Mouse (Mus musculus): Measurements from ENCODE around the gene Copb2.

Copb2 gene

DNA sequence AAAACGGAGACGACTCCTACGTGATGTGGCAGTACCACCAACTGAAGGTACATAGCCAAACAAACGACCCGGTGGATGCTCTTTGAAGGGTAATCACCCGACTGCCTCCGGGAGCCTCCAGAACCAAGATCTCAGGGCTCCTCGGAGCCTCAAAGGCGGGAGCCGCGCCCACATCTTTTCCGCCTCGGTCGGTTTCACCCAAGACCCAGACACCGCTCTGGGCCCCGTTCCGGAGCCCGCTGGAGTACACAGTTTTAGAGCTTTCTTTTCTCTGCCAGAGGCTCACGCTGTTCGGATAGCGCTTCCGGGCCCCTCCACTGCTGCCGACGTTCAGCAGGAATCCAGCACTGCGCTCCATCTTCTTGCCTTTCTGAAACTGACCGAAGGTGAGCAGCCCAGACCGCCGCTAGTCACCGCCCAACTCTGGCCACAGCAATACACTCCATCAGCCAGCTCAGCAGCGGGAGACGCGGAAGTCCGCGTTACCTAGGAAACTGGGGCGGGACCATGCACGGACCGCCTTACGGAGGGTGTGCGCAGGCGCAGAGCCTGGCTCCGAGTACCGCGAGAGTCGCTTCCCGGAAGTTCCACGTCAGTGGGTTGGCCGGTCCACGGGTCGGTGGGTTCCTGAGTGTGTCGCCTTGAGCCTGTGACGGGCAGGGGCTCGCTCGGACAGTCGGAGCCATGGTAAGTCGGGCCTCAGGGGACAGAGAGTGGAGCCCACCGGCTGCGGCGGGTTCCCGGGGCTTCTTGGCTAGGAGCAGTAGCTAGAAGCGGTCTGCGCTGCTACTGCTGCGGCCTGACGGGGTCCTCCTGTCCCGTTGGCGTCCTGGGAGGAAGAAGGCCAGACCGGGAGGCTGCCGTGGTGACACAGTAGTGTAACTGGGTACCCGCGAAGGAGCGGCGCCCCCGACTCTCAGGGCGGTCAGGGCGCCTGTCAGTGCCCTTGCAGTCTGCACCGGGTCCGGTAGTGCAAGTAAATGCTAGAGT is at the start of gene Copb2:
TSS of gene Copb2 (plus strand) at position 585 of the 990 bp plus-strand sequence.
- DNase-seq (ENCODE audit: low read depth, low spot score) = peak; percentile 99

DNA sequence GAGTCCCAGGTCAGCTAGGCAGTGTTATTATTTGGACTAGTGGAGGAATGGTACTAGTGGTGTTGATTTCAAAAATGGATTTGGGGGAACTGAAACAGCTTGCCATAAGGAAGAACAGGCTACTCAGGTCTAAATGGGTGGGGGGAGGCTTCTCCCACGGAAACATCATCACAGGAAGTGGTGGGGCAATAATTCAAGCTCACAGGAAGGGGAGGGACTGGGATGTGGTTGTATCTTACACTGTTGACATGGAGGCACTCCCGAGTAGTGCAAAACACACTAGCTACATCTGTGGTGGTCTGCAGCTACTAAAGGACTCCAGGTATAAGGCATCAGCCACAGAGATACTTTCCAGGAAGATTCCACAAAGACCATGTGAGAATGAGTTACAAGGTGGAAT is 39.6 kb upstream of the Copb2 start:
- no peak for DNase-seq (ENCODE audit: low read depth, low spot score)

DNA sequence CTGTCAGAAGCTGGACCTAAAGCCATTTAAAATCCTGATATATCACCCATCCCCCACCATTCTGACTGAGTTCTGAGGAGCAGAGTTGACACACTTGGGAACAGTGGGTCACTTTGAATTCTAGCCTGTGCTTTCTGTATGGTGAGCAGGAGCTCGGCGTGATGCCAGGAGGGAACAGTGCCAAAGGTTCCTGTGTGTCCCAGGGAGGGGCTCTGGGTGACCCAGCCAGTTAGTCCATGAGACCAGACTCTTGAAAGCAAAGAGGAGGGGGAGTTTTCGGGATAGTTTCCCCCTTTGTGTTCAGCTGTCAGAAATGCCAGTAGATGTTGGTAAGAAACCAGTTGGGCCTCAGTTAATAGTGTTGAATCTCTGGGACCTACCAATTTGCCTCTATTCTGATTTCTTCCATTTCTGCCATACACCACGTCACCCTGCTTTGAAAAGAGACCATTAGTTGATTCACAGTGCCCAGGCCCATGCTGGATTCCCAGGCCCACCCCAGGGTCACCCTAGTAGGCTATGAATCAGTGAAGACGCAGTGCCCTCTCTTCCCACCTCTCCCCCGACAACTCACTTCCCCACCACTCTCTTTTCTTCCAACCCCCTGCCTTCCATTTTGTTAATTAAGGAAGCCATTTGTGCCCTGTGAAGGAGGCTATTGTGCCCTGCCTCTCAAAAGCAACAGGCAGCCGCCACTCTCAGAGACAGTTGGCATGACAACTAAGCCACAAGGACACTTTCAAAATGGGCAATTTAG is 38.6 kb upstream of the Copb2 start:
- DNase-seq (ENCODE audit: low read depth, low spot score) = peak; percentile 18

DNA sequence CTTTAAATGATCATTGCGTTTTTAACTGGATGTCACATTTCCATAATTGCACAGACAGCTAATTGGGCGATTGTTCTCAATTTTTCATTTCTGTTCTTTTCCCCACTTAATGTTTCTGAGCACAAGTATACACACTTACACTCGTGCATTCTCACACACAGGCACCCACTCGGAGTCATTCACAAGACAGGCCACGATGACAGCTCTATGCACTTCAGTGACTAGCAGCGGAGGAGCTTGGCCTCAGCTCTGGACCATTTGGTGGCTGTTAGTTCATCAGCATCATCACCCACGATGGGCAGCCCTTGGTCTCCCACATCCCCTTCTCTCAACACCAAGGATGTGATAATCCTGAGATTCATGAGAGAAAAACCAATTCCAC is 38.0 kb upstream of the Copb2 start:
- no peak for DNase-seq (ENCODE audit: low read depth, low spot score)

DNA sequence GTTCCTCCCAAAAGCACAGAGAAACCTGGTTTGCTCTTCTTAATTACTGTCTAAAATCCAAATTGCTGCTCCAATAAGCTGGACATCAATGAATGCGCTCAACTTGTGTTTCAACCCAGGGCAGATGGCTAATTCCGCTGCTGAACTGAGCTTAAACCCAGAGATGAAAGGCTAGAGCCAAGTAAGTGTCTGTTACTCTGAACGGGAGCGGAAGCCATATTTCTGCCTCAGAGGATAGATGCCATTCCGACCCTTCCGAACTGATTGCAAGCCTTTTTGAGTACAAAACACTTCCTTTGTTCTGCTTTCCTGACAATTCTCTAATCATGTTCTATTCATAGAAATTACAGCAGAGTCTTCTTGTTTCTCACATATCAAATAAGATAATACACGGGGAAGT is 36.3 kb upstream of the Copb2 start:
- DNase-seq (ENCODE audit: low read depth, low spot score) = no peak

DNA sequence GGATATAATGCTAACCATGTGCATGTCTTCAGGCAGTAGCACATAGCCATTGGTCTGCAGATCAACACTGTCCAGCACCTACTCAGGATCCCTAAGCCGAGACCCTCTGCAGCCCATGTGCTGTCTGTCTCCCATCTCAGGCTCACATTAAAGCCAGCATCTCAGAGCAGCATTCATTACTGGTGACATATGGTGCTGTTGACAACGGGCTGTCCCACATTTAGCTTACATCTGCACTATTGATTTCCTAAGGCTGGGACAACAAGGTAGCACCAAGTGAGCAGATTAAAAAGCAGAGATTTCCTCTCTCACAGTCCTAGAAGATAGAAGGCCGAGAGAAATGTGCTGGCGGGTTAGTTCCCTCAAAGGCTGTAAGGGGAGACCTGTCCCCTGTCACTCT is 33.7 kb upstream of the Copb2 start:
- DNase-seq (ENCODE audit: low read depth, low spot score) = peak; percentile 12

DNA sequence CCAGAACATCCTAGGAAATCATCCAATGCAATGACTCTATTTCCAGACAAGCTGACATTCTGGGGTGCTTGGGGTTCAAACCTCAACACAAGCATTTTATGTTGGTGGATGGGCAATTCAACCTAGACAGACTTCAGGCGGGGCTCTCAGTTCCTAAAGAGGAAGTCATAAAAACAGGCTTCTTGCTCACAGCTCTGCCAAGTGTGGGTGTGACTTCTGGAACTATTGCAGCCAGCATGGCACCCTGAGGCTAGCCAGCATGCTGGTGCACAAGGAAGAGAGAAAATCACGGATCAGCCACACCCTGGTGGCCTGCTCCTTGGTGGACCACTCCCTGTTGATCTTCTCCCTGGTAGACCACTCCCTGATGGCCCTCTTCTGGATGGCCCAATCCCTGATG is 32.5 kb upstream of the Copb2 start:
- no peak for DNase-seq (ENCODE audit: low read depth, low spot score)

DNA sequence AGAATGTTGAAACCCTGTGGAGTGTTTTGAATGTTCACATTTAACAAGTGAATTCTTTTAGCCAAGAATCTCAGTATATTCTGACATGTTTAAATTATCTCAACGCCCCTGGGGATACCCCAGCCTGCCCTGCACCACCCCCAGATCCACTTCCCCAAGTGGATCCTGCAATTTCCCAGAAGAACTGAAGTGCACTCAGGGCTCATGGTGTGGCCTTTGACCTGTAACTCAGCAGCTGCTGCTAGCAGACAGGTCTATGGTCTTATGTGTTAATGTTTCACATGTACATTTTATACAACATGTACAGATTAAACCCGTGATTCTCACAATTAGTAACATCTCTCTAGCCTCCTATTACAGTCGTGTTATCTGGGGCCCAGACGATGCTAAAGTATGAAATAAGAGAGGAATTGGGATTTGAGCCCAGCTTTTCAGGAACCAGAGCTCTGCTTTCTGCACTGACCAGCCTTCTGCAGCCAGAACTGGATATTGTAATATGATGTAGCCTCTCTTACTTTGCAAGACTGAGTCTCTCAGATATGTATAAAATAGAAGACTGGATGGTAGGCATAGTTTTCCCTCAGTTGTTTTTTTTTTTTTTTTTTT is 28.7 kb upstream of the Copb2 start:
- DNase-seq (ENCODE audit: low read depth, low spot score) = no peak

DNA sequence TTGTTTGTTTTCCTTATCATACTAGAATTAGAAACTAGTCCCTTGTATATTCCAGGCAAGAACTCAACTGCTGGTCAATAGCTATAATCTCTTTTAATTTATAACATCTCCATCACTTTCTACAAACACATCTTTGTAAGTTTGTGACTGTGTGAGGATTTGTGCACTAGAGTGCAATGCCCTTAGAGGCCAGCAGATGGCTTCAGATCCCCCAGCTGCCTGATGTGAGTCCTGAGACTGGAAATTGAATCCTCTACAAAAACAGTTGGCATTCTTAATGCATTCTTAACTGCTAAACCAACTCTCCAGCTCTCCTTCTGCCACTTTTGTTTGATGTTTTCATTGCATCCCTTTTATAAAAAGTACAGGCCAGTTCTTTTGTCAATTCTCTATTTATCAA is 27.8 kb upstream of the Copb2 start:
- no peak for DNase-seq (ENCODE audit: low read depth, low spot score)

DNA sequence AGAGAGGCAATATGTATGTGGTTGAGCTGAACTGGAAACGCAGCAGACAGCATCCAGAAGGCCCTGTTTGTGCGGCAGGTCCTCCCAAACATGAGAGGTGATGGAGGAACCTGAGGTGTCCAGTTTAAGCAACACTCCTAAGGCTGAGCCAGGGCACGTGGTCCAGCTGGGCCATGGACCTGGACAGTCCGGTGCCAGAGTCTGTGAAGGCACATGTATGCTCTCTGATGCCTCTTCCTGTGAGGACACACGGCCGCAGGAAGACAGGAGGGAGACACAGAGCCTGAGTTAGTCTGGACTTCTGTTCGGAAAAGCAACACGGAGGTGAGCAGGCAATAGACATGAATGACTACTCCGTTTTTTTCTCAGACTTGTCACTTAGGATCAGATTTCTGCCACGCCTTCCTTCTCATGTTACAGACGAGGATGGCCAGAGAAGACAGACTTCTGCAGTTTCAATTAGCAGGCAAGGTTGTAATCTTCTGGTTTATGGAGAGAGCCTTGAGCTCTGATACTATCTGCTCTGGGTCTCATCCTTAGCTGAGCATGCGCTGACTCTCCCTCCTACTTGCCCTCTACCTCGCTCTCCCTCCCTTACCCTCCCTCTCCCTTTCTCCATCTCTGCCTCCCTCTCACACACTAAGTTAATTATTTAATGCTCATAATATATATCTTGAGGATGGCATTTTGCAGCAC is 25.4 kb upstream of the Copb2 start:
- peak; percentile 26 for DNase-seq (ENCODE audit: low read depth, low spot score)

DNA sequence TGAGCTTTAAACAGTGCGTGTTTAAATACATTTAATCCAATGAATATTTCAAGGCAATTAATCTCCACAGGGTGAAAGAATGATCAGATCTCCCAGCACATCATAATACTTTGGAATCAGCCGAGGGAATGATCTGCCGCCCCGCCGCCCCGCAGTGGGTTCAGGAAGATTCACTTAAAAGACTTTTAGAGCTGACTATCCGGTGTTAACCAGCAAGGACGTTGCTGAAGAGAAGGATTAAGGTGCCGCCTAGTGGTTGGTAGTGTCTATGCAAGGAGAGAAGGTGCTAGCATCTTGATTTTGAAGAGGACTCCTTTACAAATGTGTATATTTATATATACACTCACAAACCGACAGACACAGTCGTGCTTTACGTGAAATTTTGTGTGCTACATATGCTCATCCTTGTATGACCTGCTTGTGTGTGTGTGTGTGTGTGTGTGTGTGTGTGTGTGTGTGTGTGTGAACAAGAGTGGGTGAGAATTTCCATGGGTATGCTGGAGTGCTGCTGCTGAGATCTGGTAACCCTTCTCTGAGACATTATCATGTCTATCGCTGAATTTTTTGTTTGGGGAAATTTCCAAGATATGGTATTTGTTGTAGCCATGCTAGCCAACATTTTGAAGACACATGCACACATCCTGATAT is 24.7 kb upstream of the Copb2 start:
- DNase-seq (ENCODE audit: low read depth, low spot score) = peak; percentile 88

DNA sequence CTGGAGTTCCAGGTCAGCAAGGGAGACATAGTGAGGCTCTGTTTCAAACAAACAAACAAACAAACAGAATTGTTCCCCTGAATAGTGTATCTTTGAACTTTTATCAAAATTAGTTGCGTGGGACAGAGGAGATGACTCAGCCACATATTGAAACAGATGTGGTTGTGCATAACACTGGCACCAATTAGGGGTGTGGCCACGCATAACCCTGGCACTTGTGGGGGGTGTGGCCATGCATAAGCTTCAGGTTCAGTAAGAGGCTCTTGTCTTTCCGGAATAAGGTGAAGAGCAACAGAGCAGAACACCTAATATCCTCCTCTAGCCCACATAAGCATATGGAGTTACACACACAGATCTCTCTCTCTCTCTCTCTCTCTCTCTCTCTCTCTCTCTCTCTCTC is 19.5 kb upstream of the Copb2 start:
- DNase-seq (ENCODE audit: low read depth, low spot score) = no peak

DNA sequence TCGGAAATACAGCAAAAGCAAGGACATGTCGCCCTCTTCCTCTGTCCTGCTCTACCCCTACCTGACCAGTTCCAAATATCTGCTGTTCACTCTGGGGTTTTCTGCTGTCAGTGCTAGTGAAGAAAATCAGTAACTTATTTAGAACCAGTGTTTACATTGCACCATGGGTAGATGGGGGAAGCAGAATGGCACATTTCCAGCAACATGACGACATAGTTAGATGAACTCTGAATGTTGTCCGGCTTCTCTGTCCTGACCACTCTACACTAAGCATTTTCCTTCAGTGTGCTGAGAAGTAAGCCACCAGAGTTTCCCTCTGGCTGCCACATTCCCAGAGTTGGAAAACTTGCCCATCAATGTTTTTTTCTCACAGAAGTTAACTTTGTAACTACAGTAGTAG is 20.3 kb downstream of the Copb2 start:
- DNase-seq (ENCODE audit: low read depth, low spot score) = no peak

DNA sequence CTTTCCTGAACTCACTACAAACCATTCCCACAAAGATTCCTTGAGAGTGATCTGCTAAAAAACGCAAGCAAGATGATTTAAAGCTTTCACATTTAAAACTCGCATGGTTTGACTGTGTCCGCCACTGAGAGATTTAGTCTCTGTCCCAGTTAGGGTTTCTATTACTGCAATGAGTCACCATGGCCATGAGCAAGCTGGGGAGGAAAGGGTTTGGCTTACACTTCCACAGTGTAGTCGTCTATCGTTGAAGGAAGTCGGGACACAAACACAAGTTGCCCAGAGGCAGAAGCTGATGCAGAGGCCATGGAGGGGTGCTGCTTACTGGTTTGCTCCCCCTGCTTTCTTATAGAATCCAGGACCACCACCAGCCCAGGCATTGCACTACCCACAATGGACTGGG is 36.6 kb downstream of the Copb2 start:
- DNase-seq (ENCODE audit: low read depth, low spot score) = no peak

DNA sequence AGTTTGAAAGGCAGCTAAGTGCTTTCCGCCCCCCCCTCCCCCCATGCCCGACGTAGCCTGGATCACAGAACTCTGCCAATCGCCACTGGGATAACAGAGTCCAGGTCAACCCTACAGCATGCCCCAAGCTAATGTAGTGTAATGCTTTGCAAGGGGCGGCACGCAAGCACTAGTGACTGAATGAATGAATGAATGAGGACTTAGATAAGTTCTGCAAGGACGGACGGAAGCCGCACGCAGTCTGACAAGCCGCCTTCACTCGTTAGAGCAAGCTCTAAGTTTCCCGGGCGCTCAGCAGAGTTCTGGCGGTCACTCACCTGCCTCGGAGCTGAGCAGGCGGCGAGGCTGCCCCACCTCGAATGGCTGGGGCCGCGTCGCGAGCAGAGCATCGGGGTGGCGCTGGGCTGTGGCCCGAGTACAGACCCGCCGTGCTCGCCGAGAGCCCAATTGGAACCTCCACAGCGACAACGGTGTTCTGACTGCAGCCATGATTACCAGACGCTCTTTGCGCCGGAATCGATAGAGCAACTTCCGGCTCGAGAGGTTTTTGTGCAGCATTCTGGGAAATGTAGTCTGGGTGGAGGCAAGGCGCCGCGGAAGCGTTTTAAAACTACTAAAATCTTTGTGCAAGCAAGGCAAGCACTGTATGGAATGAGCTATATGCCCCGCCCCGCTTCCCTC is 37.8 kb downstream of the Copb2 start, which contains the start of gene Mrps22:
TSS of gene Mrps22 (minus strand) at position 505 of the 681 bp plus-strand sequence.
- peak; percentile 94 for DNase-seq (ENCODE audit: low read depth, low spot score)

DNA sequence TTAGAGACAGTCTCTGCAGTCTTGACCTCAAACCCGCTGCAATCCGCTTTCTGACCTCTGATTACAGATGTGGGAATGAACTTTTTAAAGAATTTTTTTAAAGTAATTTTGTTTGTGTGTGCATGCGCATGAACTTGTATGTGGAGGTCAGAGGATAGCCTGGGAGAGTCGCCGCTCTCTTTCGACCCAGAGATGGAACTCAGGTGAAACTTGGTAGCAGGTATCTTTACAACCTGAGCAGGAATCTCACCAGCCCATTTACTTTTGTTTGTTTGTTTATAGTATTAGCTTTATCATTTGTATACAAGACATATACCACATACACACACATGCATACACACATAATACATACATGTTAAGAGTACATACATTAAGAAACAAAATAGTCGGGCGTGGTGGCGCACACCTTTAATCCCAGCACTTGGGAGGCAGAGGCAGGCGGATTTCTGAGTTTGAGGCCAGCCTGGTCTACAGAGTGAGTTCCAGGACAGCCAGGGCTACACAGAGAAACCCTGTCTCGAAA is 38.4 kb downstream of the Copb2 start:
- no peak for DNase-seq (ENCODE audit: low read depth, low spot score)

DNA sequence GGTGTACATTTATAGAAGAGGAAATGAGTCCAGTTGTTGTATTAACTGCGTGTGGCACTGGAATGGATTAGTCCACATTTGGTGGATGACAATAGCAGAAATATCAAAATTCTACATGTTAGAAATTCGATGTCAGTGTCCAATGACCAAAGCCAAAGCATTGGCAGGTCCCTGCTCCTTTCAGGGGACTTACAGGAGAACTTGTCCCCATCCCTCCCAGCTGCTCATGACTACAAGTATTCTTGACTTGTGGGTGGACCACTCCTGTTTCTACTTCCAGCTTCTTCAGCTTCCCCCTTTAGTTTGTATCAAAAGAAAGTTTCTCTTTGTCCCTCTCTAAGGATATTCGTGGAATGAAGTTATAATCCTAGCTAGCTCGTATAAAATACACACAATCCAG is 41.4 kb downstream of the Copb2 start:
- no peak for DNase-seq (ENCODE audit: low read depth, low spot score)

DNA sequence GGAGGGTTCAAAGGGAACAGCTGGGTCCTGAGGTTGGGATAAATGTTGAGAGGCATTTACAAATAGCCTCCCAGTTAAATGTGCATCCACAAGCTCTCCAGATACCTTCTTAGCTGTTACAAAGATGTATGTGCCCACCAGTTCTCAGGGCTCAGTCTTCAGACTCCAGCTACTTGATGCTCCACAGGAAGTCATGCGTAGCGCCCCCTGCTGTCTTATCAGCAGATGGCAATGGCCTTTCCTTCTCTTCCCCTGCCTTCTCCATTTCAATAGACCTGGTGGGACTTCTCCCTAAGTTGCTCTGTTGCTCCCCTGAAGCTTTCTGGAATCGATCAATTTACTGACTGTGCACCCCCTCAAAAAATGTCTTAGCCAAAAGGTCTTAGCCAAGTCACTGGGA is 65.0 kb downstream of the Copb2 start:
- no peak for DNase-seq (ENCODE audit: low read depth, low spot score)

DNA sequence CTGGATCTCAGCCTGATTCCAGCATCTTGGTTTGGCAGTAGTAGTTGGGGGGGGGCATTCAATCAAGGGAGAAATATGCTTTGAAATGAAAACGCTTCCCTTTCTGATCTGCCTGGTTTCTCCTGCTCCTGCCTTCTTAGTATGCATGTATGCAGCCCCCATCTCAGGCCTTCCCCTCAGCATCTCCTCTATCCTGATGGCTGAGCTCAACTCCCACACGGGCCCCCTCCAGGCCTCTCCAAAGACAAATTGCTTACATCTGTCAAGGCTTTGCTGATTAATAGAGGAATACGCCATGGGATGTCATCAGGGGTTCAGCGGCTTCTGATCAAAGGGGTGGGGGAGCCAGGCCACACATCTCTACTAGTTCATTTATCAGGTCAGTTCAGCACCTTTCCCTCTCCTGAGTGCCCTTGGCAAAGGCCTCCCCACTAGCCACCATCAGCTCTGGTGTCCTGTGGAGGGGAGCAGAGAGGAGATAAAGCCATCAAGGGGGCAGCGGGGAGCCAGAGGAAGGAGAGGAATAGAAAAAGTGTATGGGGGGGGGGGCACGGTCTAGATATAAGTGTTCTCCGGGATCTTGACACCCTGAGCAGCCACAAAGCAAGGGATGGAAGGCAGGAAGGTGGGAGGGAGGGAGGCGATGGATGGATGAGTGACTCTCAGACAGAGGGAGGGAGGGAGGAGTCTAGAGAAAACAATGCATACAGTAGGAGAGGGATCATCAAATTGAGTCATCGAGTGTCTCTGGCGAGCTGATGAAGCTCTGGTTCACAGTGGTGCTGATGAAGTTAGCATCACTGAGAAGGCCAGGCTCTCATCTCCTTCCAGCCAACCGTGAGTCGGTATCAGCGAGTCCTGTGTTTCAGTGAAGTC is 70.0 kb downstream of the Copb2 start:
- DNase-seq (ENCODE audit: low read depth, low spot score) = no peak
